Mouse (Mus musculus) ES-Bruce4 (cell line): ENCODE data around the gene Ccr3.

Source experiments
- CTCF ChIP-seq: IDR thresholded peaks from one replicate; pipeline ENCODE4 v1.8.1; 2011; ENCODE audit warnings: low read depth, low read length
- EP300 ChIP-seq: IDR thresholded peaks from 2 replicates; pipeline ENCODE4 v1.6.1; 2011; ENCODE audit warnings: low read depth, low read length; ENCODE audit not compliant: insufficient read depth
- POLR2A ChIP-seq: IDR thresholded peaks from one replicate; pipeline ENCODE4 v1.8.1; 2011; ENCODE audit warnings: low read length; ENCODE audit not compliant: insufficient read depth

- no peak for TF ChIP-seq CTCF
- no peak for TF ChIP-seq POLR2A
- no peak for TF ChIP-seq EP300
Measured at GRCm38 (mm10) chr9:123989671-123990070, 32.1 kb upstream of the Ccr3 start.
